Mouse (Mus musculus): ENCODE data around the gene Bri3bp. TPM values are rescaled to one million over a fixed set of nuclear protein-coding genes. Genes with fewer than 3 reads are reported as not detected.
A peak's percentile ranks its signal among the peaks of the same experiment; 100 is the strongest.

Gene Bri3bp
- total RNA-seq, 2 experiments from 2014 or later: 81.1 to 88.2 TPM

- intact Hi-C loops (cut with DNase I): no loop called here
- DNase-seq: no peak
Observed at GRCm38 (mm10) chr5:125448026-125448425, 6.7 kb downstream of the Bri3bp start.

GRCm38 (mm10) chr5:125448631-125449030 is 7.3 kb downstream of the Bri3bp start:
- intact Hi-C loops (cut with DNase I): no loop called here
- no peak for DNase-seq

GRCm38 (mm10) chr5:125449306-125449705 is 7.9 kb downstream of the Bri3bp start:
- no peak for DNase-seq
- intact Hi-C loops (cut with DNase I): no loop called here

- intact Hi-C loops (cut with DNase I): no loop called here
- no peak for DNase-seq
Observed at GRCm38 (mm10) chr5:125452573-125452972, 11.2 kb downstream of the Bri3bp start.

- intact Hi-C loops (cut with DNase I): no loop called here
- no peak for DNase-seq
Observed at GRCm38 (mm10) chr5:125456100-125456499, 14.7 kb downstream of the Bri3bp start.

GRCm38 (mm10) chr5:125457538-125457937 is 16.2 kb downstream of the Bri3bp start:
- intact Hi-C loops (cut with DNase I): no loop called here
- DNase-seq: no peak

GRCm38 (mm10) chr5:125460574-125460973 is 19.2 kb downstream of the Bri3bp start:
- intact Hi-C loops (cut with DNase I): no loop called here
- DNase-seq: no peak

- intact Hi-C loops (cut with DNase I): no loop called here
- DNase-seq: peak; percentile 57
Observed at GRCm38 (mm10) chr5:125461868-125462445, 20.6 kb downstream of the Bri3bp start.

- intact Hi-C loops (cut with DNase I): no loop called here
Observed at GRCm38 (mm10) chr5:125465192-125465591, 23.8 kb downstream of the Bri3bp start.

GRCm38 (mm10) chr5:125465701-125466106 is 24.3 kb downstream of the Bri3bp start:
- DNase-seq: peak; percentile 98
- intact Hi-C loops (cut with DNase I): no loop called here

More at GRCm38 (mm10) chr5:125465192-125465591, 23.8 kb downstream of the Bri3bp start:
- DNase-seq: no peak

GRCm38 (mm10) chr5:125466483-125466882 is 25.1 kb downstream of the Bri3bp start:
- no peak for DNase-seq
- intact Hi-C loops (cut with DNase I): no loop called here

GRCm38 (mm10) chr5:125467261-125467660 is 25.9 kb downstream of the Bri3bp start:
- DNase-seq: no peak
- intact Hi-C loops (cut with DNase I): no loop called here

- no peak for DNase-seq
- intact Hi-C loops (cut with DNase I): no loop called here
Observed at GRCm38 (mm10) chr5:125470713-125471112, 29.3 kb downstream of the Bri3bp start.

- DNase-seq: no peak
- intact Hi-C loops (cut with DNase I): no loop called here
Observed at GRCm38 (mm10) chr5:125472796-125473475, 31.6 kb downstream of the Bri3bp start.

GRCm38 (mm10) chr5:125475030-125475429 is 33.7 kb downstream of the Bri3bp start:
- intact Hi-C loops (cut with DNase I): no loop called here

GRCm38 (mm10) chr5:125475601-125476285 is 34.4 kb downstream of the Bri3bp start, which contains the start of gene Aacs:
Gene Aacs, plus strand, starts transcription at chr5:125475814.
- intact Hi-C loops (cut with DNase I): no loop called here
- DNase-seq: peak; percentile 97

More at GRCm38 (mm10) chr5:125475030-125475429, 33.7 kb downstream of the Bri3bp start:
- DNase-seq: no peak

GRCm38 (mm10) chr5:125476286-125476625 is 34.9 kb downstream of the Bri3bp start:
- peak; percentile 70 for DNase-seq
- intact Hi-C loops (cut with DNase I): no loop called here

GRCm38 (mm10) chr5:125476799-125477198 is 35.4 kb downstream of the Bri3bp start:
- intact Hi-C loops (cut with DNase I): no loop called here
- peak; percentile 28 for DNase-seq

GRCm38 (mm10) chr5:125477533-125477932 is 36.2 kb downstream of the Bri3bp start:
- DNase-seq: no peak
- intact Hi-C loops (cut with DNase I): no loop called here

GRCm38 (mm10) chr5:125478037-125478436 is 36.7 kb downstream of the Bri3bp start:
- no peak for DNase-seq
- intact Hi-C loops (cut with DNase I): no loop called here

- intact Hi-C loops (cut with DNase I): no loop called here
- DNase-seq: no peak
Observed at GRCm38 (mm10) chr5:125479376-125479775, 38.0 kb downstream of the Bri3bp start.
